ENCODE assay signal across 24 mouse cellular contexts in the genomic region with DNA sequence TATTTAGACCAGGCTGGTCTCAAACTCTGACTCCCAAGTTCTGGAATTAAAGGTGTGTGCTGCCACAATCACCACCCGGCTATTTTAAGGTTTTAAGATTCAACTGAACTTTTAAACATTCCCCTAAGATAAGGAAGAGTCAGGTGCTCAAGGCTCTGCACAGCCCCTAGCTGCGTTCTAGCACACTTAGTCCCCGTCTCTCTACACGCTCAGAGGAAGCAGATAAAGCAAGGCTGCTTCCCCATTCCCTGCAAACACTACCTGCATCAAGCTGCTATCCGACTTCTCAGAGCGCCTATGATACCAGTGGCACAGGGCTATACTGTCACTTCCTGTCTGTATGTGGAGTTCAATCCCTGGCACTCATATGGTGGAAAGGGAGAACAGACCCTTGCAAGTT. TPM values are rescaled to one million over a fixed set of nuclear protein-coding genes. Genes with fewer than 3 reads are reported as not detected.
DNase-seq lines count a peak whose midpoint lies in the region; ATAC-seq and TF ChIP-seq lines count a peak whose summit lies in the region.
"Had no signal": no experiment of that assay in that cellular context is flagged by ENCODE, and none has a peak within 500 bp of the region (broad histone marks: within the 10 kb centered on the region; RNA-seq: fewer than 3 reads in every experiment).

No protein-coding gene starts in this region.

- no peak for TF ChIP-seq RAD21 in MEL (IDR thresholded peaks at IDR 0.05; ENCODE audit: low read depth, low read length)

- H3K4me1 ChIP-seq in heart, embryonic 10.5 days = peaks cover 31% of the 10 kb centered on the region
- peaks cover 7 to 23% of the 10 kb centered on the region in 2 experiments for H3K4me1 ChIP-seq in MEL (ENCODE audit: control insufficient read depth in 1 of 2, insufficient read depth in 2 of 2, low read length in 2 of 2)
- peaks cover 3% of the 10 kb centered on the region; the same call in 1 of the 2 replicates for H3K4me1 ChIP-seq in brown adipose tissue, adult 24 weeks (ENCODE audit: control insufficient read depth, insufficient read depth, insufficient read length, low read length)
- H3K4me1 ChIP-seq: embryonic facial prominence, embryonic 15.5 days; hindbrain, embryonic 15.5 days had no signal

- no peak overlapping the region for H3K9ac ChIP-seq in MEL (ENCODE audit: control insufficient read depth, low read depth, low read length, poor library complexity, severe bottlenecking)
- H3K9ac ChIP-seq: embryonic facial prominence, embryonic 12.5 days; embryonic facial prominence, embryonic 15.5 days; forebrain, embryonic 15.5 days; heart, embryonic 13.5 days; hindbrain, embryonic 12.5 days; hindbrain, embryonic 15.5 days had no signal

- peak; percentile 45 to 63; a peak in 3 of 4 replicates for TF ChIP-seq EP300 in MEL (IDR thresholded peaks at IDR 0.05; ENCODE audit: low read depth in 1 of 2, low read length in 2 of 2)

- no peaks in the 10 kb centered on the region for H3K79me2 ChIP-seq in MEL (ENCODE audit: control insufficient read depth, insufficient read depth, low read length, poor library complexity)

- DNase-seq in heart, embryonic 10.5 days (ENCODE audit: low spot score) = no peak
- DNase-seq in heart, adult 9 months (ENCODE audit: low spot score in 2 of 2) = no peak
- peak; percentile 85 for DNase-seq in MEL (ENCODE audit: low read depth, low spot score)
- DNase-seq in lung, postnatal 4 days = no peak
- no peak for DNase-seq in kidney, postnatal 14 days
- DNase-seq: adrenal gland, adult 8-10 months; adrenal gland, postnatal 25 days; B cell, adult 2 months; cerebellum, adult 18-20 months; cerebellum, adult 9-10 months; cerebellum, postnatal 14 days; gastrocnemius, postnatal 10 days; gastrocnemius, postnatal 36 days; kidney, adult 11 months had no signal

- no peaks in the 10 kb centered on the region for H3K9me3 ChIP-seq in heart, embryonic 10.5 days
- H3K9me3 ChIP-seq in MEL (replicated peaks; ENCODE audit: insufficient read depth, low read length) = no peaks in the 10 kb centered on the region
- H3K9me3 ChIP-seq: embryonic facial prominence, embryonic 12.5 days; embryonic facial prominence, embryonic 15.5 days; forebrain, embryonic 15.5 days; heart, embryonic 13.5 days; hindbrain, embryonic 12.5 days; hindbrain, embryonic 15.5 days had no signal

- no peak for TF ChIP-seq POLR2A in MEL (IDR thresholded peaks at IDR 0.05; ENCODE audit: control insufficient read depth in 1 of 2, insufficient read depth in 1 of 2, low read depth in 1 of 2, low read length in 2 of 2, poor library complexity in 1 of 2)

- WGBS in heart, embryonic 10.5 days = 37% methylated on average over 6 of the region's 6 CpGs

- peak; percentile 46; the same call in 1 of the 2 replicates for ATAC-seq in megakaryocyte progenitor cell, adult 5-6 weeks (replicated peaks; ENCODE audit: poor library complexity)
- ATAC-seq: activated CD4-positive, CD25-positive, alpha-beta regulatory T cell, adult 4 months; forebrain, embryonic 15.5 days had no signal

- no peak overlapping the region for H3K4me3 ChIP-seq in heart, embryonic 10.5 days
- H3K4me3 ChIP-seq in MEL (ENCODE audit: control insufficient read depth in 1 of 2, insufficient read depth in 1 of 2, low read depth in 2 of 2, low read length in 2 of 2) = no peak overlapping the region
- H3K4me3 ChIP-seq in brown adipose tissue, adult 24 weeks (ENCODE audit: insufficient read depth, low read depth, low read length) = no peak overlapping the region
- H3K4me3 ChIP-seq: embryonic facial prominence, embryonic 12.5 days; embryonic facial prominence, embryonic 15.5 days; forebrain, embryonic 15.5 days; heart, embryonic 13.5 days; hindbrain, embryonic 12.5 days; hindbrain, embryonic 15.5 days had no signal

- TF ChIP-seq CTCF in MEL (IDR thresholded peaks at IDR 0.05 in 2 of 3, conservative IDR thresholded peaks at IDR 0.05 in 1 of 3; ENCODE audit: control insufficient read depth in 1 of 3, insufficient read depth in 1 of 3, low read depth in 2 of 3, low read length in 3 of 3, poor library complexity in 1 of 3, severe bottlenecking in 1 of 3) = no peak

- H3K36me3 ChIP-seq in heart, embryonic 10.5 days = peaks cover 50% of the 10 kb centered on the region
- peaks cover 1 to 16% of the 10 kb centered on the region in 2 experiments for H3K36me3 ChIP-seq in MEL (ENCODE audit: control insufficient read depth in 1 of 2, insufficient read depth in 2 of 2, low read length in 2 of 2)

- no peaks in the 10 kb centered on the region for H3K27me3 ChIP-seq in heart, embryonic 10.5 days (ENCODE audit: insufficient read depth, poor library complexity, severe bottlenecking)
- no peaks in the 10 kb centered on the region for H3K27me3 ChIP-seq in MEL (ENCODE audit: control insufficient read depth in 1 of 2, insufficient read depth in 2 of 2, low read length in 2 of 2)
- H3K27me3 ChIP-seq: CH12.LX; embryonic facial prominence, embryonic 12.5 days; embryonic facial prominence, embryonic 15.5 days; forebrain, embryonic 15.5 days; heart, embryonic 13.5 days; hindbrain, embryonic 12.5 days; hindbrain, embryonic 15.5 days had no signal

- H3K27ac ChIP-seq in heart, embryonic 10.5 days = peak overlapping the region; percentile 17; the same call in 1 of the 2 replicates
- H3K27ac ChIP-seq in MEL (ENCODE audit: control insufficient read depth, low read depth, low read length) = peak overlapping the region; percentile 56
- H3K27ac ChIP-seq in brown adipose tissue, adult 24 weeks (replicated peaks; ENCODE audit: low read depth, low read length) = peak overlapping the region; percentile 24; the same call in 1 of the 2 replicates
- H3K27ac ChIP-seq: embryonic facial prominence, embryonic 12.5 days; embryonic facial prominence, embryonic 15.5 days; forebrain, embryonic 15.5 days; hindbrain, embryonic 12.5 days; hindbrain, embryonic 15.5 days had no signal

TF ChIP-seq in MEL, 35 proteins besides CTCF, POLR2A, EP300 and RAD21:
- no peak for TF ChIP-seq MYB (IDR thresholded peaks at IDR 0.05; ENCODE audit: low read depth, low read length)
- no peak for TF ChIP-seq KAT2A (conservative IDR thresholded peaks at IDR 0.05; ENCODE audit: low read depth, low read length)
- no peak for TF ChIP-seq USF2 (IDR thresholded peaks at IDR 0.05; ENCODE audit: borderline replicate concordance in 1 of 2, insufficient read depth in 1 of 2, low read depth in 1 of 2, low read length in 2 of 2)
- TF ChIP-seq TBP (IDR thresholded peaks at IDR 0.05; ENCODE audit: low read depth, low read length) = peak; percentile 78
- 0 out of 2 replicates have a peak, but pooled peaks have one; percentile 42 for TF ChIP-seq MYC (IDR thresholded peaks at IDR 0.05; ENCODE audit: low read depth, low read length)
- TF ChIP-seq ETS1 (IDR thresholded peaks at IDR 0.05; ENCODE audit: low read depth, low read length) = peak; percentile 62; the same call in 1 of the 2 replicates
- TF ChIP-seq GATA1 (IDR thresholded peaks at IDR 0.05; ENCODE audit: low read depth, low read length) = peak; percentile 82
- peak; percentile 68 for TF ChIP-seq RCOR1 (IDR thresholded peaks at IDR 0.05; ENCODE audit: low read depth, low read length)
- TF ChIP-seq E2F4 (IDR thresholded peaks at IDR 0.05; ENCODE audit: borderline replicate concordance, low read depth, low read length) = no peak
- peak; percentile 65; the same call in 1 of the 2 replicates for TF ChIP-seq TCF12 (IDR thresholded peaks at IDR 0.05; ENCODE audit: low read depth, low read length)
- peak; percentile 32 for TF ChIP-seq TAL1 (IDR thresholded peaks at IDR 0.05; ENCODE audit: low read length)
- TF ChIP-seq MAZ (IDR thresholded peaks at IDR 0.05; ENCODE audit: low read depth, low read length) = no peak
- TF ChIP-seq BHLHE40 (IDR thresholded peaks at IDR 0.05; ENCODE audit: borderline replicate concordance, low read depth, low read length) = peak; percentile 62; the same call in 1 of the 2 replicates
- TF ChIP-seq ZMIZ1 (IDR thresholded peaks at IDR 0.05; ENCODE audit: low read depth, low read length) = no peak
- peak; percentile 66 for TF ChIP-seq USF1 (IDR thresholded peaks at IDR 0.05; ENCODE audit: low read depth, low read length)
- TF ChIP-seq SIN3A (IDR thresholded peaks at IDR 0.05; ENCODE audit: low read length) = peak; percentile 27
- TF ChIP-seq CHD2 (IDR thresholded peaks at IDR 0.05; ENCODE audit: low read length) = no peak

RNA-seq across cellular contexts. Expression of gene Pitpnm2, which starts 18.1 kb away (rescaled TPM):
- polyA plus RNA-seq in heart, embryonic 10.5 days (2016; fragmentation: Nextera tagmentation; extraction: Ambion mirVana) = 4.8 and 6.1 TPM in 2 replicates
- 5.7 and 7.0 TPM in 2 replicates for total RNA-seq in MEL (2012; rRNA removed)
- polyA plus RNA-seq in MEL (2012; ENCODE audit: insufficient read depth in 1 of 2, insufficient read length in 2 of 2, low read depth in 1 of 2, low replicate concordance in 2 of 2, missing spikeins in 1 of 2) = 10 to 100 TPM in 1 of 2 experiments, not detected in 1; 22.2 TPM
- polyA plus RNA-seq in brown adipose tissue, adult 24 weeks (2012; ENCODE audit: insufficient read depth, insufficient read length, missing spikeins) = 20.3 and 21.8 TPM in 2 replicates
- total RNA-seq in megakaryocyte progenitor cell, adult 5-6 weeks (2015) = 6.0 and 7.5 TPM in 2 replicates
- total RNA-seq in megakaryocyte progenitor cell, adult 5-6 weeks (2017) = 2.5 and 3.1 TPM in 2 replicates
